8 mouse cellular contexts compared by ENCODE assay signal in genomic region chr16:8671551-8672349, GRCm38 (mm10). TPM values are rescaled to one million over a fixed set of nuclear protein-coding genes. Genes with fewer than 3 reads are reported as not detected.
A peak's percentile ranks its signal among the peaks of the same experiment; 100 is the strongest.
DNase-seq lines count a peak whose midpoint lies in the region; ATAC-seq and TF ChIP-seq lines count a peak whose summit lies in the region.

TSS of gene Carhsp1 (minus strand) at chr16:8672155.

- H3K9me3 ChIP-seq in E14TG2a.4 (ENCODE audit: low read length), result no peaks in the 10 kb centered on the region
- no peaks in the 10 kb centered on the region for H3K9me3 ChIP-seq in forebrain, embryonic 13.5 days (replicated peaks)
- H3K9me3 ChIP-seq in neural tube, embryonic 15.5 days (replicated peaks), result no peaks in the 10 kb centered on the region

- TF ChIP-seq CTCF in E14TG2a.4 (conservative IDR thresholded peaks at IDR 0.05; ENCODE audit: low read length), result no peak

- H3K27me3 ChIP-seq in E14TG2a.4 (ENCODE audit: insufficient read depth, low read length), result peaks cover 16% of the 10 kb centered on the region
- H3K27me3 ChIP-seq in forebrain, embryonic 13.5 days, result peaks cover 15% of the 10 kb centered on the region
- H3K27me3 ChIP-seq in neural tube, embryonic 15.5 days (replicated peaks), result no peaks in the 10 kb centered on the region

- peaks cover 65% of the 10 kb centered on the region for H3K4me1 ChIP-seq in E14TG2a.4 (replicated peaks; ENCODE audit: low read depth, low read length)
- H3K4me1 ChIP-seq in forebrain, embryonic 13.5 days, result peaks cover 42% of the 10 kb centered on the region
- peaks cover 55% of the 10 kb centered on the region for H3K4me1 ChIP-seq in neural tube, embryonic 15.5 days

- ATAC-seq in forebrain, embryonic 13.5 days, result peak; percentile 94
- peak; percentile 93 for ATAC-seq in neural tube, embryonic 15.5 days (ENCODE audit: low FRiP score)

- H3K27ac ChIP-seq in forebrain, embryonic 13.5 days, result peak within 1 kb of the TSS; percentile 78
- H3K27ac ChIP-seq in neural tube, embryonic 15.5 days (replicated peaks), result peak within 1 kb of the TSS; percentile 81

- peaks cover 16% of the 10 kb centered on the region for H3K36me3 ChIP-seq in E14TG2a.4 (ENCODE audit: insufficient read depth, low read length)
- H3K36me3 ChIP-seq in forebrain, embryonic 13.5 days (ENCODE audit: poor library complexity, severe bottlenecking), result no peaks in the 10 kb centered on the region
- no peaks in the 10 kb centered on the region for H3K36me3 ChIP-seq in neural tube, embryonic 15.5 days

- H3K4me3 ChIP-seq in E14TG2a.4 (replicated peaks; ENCODE audit: low read length), result peak within 1 kb of the TSS; percentile 92
- H3K4me3 ChIP-seq in forebrain, embryonic 13.5 days, result peak within 1 kb of the TSS; percentile 73
- peak within 1 kb of the TSS; percentile 93 for H3K4me3 ChIP-seq in neural tube, embryonic 15.5 days (replicated peaks)

- DNase-seq in c-Kit-positive CD71-positive TER-119-positive erythroid progenitor cells, embryonic 14.5 days (ENCODE audit: low spot score), result peak; percentile 95
- DNase-seq in heart, postnatal 10 days, result peak; percentile 94 to 96
- DNase-seq in layer of hippocampus, adult 11-12 months (ENCODE audit: low spot score), result peak; percentile 87
- peak; percentile 96 for DNase-seq in lung, adult 18-20 months
- DNase-seq in testis, postnatal 14 days (ENCODE audit: low spot score), result peak; percentile 94

- WGBS in forebrain, embryonic 13.5 days, result under 1% methylated on average over 62 of the region's 67 CpGs
- WGBS in neural tube, embryonic 15.5 days, result under 1% methylated on average over 67 of the region's 67 CpGs

- H3K9ac ChIP-seq in forebrain, embryonic 13.5 days, result peak within 1 kb of the TSS; percentile 80
- H3K9ac ChIP-seq in neural tube, embryonic 15.5 days (replicated peaks), result peak within 1 kb of the TSS; percentile 80

- peak within 1 kb of the TSS; percentile 73 for H3K4me2 ChIP-seq in forebrain, embryonic 13.5 days
- H3K4me2 ChIP-seq in neural tube, embryonic 15.5 days, result peak within 1 kb of the TSS; percentile 88

- intact Hi-C loops in heart, postnatal 10 days (cut with DNase I), result loop anchor here (2.0 to 5.0 kb wide), 2 partner anchors 27 to 159 kb away; partner anchors contain the start of gene Abat

RNA-seq across cellular contexts. Expression of gene Carhsp1, which starts in this region (rescaled TPM):
- polyA plus RNA-seq in forebrain, embryonic 13.5 days (2015; fragmentation: Nextera tagmentation; extraction: Ambion mirVana), result 190 and 211 TPM in 2 replicates
- total RNA-seq in heart, postnatal 10 days (2021), result 10 to 100 TPM; 37.9 to 40.1 TPM
- polyA plus RNA-seq in neural tube, embryonic 15.5 days (2015; fragmentation: Nextera tagmentation; extraction: Ambion mirVana), result 141 and 152 TPM in 2 replicates

Comparison
In these comparisons a context has a peak if more than half of its experiments do, and no peak if none do; other contexts are left out.
1. Peak in every context shown above with its lines: DNase-seq, ATAC-seq, H3K4me3 ChIP-seq and H3K27ac ChIP-seq.